Mouse (Mus musculus): ENCODE results near the gene Synpo2.

Gene Synpo2

GRCm38 (mm10) chr3:123089297-123090020 is 146.5 kb downstream of the Synpo2 start:
- DNase-seq (ENCODE audit: low read depth), result no peak

DNA sequence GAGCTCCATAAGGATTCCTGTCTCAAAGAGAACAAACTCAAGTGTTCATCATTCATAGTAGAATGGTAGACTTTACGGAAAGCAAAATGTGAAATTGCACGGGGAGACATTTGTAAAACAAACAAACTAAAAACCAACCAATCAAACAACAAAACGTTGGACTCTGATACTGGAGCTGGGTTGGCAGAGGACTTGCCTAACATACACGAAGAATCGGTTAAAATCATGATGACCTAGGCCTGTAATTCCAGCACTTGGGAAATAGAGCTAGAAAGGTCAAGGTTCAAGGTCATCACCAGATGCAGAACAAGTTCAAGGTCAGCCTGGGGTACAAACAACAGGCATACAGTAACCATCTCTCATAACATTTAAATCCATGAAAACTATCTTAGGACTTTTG is 147.7 kb downstream of the Synpo2 start:
- no peak for DNase-seq (ENCODE audit: low read depth)

DNA sequence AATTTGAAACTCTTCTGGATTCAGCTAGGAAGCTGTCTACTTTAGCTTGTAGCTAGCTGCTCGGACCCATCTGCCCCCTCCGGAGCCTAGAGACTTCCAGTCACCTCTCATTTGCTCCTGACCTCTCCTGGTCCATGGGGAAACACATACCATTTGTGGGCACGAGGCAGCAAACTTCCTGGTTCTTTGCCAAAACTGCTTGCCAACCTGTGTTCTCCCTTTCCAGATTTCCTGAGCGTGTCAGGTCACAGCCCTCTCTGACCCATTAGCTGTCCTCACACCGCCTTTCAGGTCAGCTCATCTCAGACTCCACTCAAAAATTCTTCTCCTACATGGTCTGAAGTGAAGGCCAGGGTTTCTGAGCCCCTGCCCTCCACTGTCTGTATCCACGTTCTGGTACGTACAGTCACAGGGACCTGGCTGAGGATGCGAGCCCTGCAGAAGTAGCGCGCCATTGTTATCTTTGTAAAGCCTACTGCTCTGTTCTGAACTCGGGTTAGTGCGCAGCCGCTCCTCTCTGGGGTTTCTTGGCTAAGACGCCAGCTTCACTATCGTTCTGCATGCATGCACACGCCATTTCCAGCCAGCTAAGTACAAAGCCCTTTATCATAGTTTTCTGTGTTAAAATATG is 150.0 kb downstream of the Synpo2 start:
- no peak for DNase-seq (ENCODE audit: low read depth)

GRCm38 (mm10) chr3:123081665-123082064 is 154.3 kb downstream of the Synpo2 start:
- no peak for DNase-seq (ENCODE audit: low read depth)

GRCm38 (mm10) chr3:123080943-123081342 is 155.0 kb downstream of the Synpo2 start:
- no peak for DNase-seq (ENCODE audit: low read depth)

GRCm38 (mm10) chr3:123080017-123080725 is 155.8 kb downstream of the Synpo2 start:
- DNase-seq (ENCODE audit: low read depth), result no peak

DNA sequence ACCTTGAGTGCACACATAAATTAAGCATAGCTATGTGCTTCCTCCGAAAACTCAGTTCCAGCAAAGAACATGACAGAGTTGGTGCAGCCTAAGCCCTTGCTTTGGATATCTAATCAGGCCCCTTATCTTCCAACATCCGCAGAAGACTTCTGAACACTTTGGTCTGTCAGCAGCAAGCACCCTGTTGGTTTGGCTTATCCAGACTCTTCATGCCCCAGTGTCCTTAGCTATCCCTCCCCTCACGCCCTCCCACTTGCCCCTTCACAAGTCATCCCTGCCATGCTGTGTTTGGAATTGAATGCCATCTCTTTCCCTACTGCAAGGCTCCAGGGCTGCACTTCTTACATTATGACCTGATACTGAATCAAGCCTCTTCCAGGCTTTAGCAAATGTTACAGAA is 160.2 kb downstream of the Synpo2 start:
- DNase-seq (ENCODE audit: low read depth), result no peak

GRCm38 (mm10) chr3:123075034-123075433 is 160.9 kb downstream of the Synpo2 start:
- DNase-seq (ENCODE audit: low read depth), result no peak

DNA sequence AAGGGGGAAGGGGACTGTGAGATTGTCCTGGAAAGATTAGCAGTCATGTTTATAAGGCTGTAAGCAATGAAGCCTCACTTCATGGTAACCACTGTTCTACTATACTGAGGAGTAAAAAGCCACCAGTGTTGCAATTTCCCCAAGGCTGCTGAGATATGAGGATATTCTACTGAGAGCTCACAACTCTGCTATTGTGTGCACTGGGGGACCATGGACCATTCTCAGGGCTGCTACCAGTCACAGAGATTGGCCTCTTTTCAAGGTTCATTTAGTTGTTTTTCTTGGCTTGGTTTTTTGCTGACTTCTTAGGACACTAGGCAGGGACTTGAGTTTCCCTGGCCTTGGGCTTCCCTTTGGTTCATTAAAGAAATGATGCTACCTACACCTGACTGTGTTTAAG is 162.6 kb downstream of the Synpo2 start:
- no peak for DNase-seq (ENCODE audit: low read depth)

DNA sequence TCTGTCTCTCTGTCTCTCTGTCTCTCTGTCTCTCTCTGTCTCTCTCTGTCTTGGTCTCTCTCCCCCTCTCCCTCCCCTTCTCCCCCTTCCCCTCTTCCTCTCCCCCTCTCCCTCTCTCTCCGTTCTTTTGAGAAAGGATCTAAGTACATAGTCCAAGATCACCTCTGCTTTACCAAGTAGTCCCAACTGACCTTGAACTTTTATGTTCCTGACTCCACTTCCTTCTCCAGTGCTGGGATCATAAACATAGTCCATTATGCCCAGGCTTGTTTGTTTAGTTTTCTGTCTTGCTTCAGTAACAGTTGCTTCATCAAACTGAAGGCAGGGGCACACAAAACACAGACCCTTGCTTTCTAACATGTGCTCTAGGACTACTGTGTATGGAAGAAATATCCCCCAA is 163.5 kb downstream of the Synpo2 start:
- DNase-seq (ENCODE audit: low read depth), result no peak

GRCm38 (mm10) chr3:123070996-123071395 is 165.0 kb downstream of the Synpo2 start:
- DNase-seq (ENCODE audit: low read depth), result no peak

DNA sequence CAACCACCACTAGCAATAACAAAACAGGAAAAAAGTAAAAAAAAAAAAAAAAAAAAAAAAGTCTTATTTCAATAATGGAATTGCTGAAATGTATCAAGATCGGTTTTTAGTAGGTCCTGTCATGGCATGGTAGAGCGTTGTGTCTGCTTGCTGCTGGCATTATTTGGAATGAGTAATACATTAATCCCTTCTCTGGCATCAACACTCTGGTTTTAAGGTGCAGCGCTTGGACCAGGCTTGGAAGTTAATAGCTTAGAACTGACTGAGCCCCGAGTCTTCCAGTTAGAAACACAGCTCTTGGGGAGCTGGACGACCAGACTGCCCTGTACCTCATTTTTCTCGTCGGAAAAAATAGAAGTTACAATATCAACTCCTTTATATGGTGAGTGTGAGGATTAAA is 169.1 kb downstream of the Synpo2 start:
- no peak for DNase-seq (ENCODE audit: low read depth)

DNA sequence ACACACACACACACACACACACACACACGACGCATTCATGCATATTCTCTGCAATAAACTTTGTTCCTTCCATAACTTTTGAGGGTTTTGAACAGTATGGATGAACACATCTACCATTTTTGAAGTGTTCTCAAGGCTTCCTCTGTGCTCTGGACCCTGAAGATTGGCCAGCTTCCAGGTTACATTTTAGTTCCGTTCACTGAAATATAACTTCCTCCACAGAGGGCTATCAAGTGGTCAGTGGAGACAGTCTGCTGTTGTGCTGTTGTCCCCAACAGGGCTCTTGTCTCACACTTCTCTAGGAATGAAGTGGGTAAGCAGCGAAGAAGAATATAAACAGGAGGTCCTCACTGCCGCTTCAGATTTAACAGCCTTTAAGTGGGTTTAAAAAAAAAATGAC is 170.5 kb downstream of the Synpo2 start:
- no peak for DNase-seq (ENCODE audit: low read depth)

GRCm38 (mm10) chr3:123064186-123064585 is 171.8 kb downstream of the Synpo2 start:
- DNase-seq (ENCODE audit: low read depth), result no peak

DNA sequence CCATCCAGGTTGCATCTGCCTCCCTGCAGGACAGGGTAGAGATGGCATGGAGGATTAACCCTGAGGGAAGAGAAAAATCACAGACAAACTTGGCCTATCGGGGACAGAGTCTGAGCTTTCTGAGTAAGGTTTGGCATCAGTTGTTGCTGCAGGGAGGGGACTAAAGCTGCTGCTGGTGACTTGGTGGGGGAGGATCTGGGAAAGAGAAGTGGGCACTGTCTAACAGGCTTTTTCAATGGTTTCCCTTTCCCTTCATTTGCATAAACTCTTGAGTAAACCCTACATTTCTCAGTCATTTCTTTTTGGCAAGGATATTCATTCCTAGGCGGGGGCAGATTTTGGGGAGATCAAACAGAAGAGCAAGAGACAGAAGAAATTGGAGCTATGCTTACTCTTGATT is 174.0 kb downstream of the Synpo2 start:
- DNase-seq (ENCODE audit: low read depth), result no peak

- no peak for DNase-seq (ENCODE audit: low read depth)
Measured at GRCm38 (mm10) chr3:123058832-123059231, 177.1 kb downstream of the Synpo2 start.

DNA sequence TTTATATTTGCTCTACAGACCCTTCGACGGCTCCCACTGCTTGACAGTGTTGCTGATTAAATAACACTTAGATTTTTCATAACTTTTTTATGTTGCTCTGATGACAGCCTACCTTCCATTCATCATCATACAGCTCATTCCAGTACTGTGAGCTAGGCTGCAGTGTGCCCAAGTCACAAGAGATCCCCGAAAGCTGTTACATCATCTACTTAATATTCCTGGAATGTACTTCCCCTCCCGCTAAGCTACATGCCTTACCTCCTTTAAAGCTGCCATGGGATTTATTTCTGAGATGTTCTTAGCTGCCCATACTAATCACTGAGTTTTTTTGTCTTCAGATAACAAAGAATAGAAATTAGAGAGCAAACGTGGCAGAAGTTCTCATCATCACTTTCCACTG is 181.8 kb downstream of the Synpo2 start:
- DNase-seq (ENCODE audit: low read depth), result no peak

DNA sequence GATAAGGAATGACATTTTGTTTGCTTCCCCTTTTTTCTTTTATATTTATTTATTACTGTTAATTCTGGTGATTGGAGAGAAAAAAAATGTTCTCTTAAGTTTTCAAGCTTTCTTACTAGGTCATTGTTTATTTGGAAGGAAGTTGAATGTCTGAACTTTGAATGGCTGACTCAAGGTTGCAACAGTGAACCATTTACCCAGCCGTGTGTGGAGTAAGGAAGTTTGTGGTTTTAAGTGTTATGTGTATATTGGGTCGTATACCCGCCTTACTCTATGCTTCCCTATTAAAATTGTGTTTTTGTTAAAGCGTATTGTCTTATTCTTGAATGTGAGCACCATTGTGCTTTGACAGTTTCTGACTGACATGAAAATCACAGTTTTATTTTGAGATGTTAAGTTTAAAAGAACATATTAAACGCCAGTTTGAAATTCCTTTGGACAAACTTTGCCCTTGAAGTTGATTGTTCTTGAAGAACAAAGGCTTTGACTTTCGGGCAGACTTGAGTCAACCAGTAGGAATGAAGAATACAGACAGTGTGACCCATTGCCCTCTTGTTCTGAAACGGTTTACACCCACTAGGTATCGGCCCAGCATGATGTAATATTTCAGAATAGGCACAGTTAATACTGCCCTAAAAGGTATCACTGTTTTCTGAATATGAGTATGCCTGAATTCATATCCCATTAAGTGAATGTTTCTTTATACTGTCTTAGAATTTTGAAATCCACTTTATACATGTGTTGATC is 182.6 kb downstream of the Synpo2 start:
- no peak for DNase-seq (ENCODE audit: low read depth)

DNA sequence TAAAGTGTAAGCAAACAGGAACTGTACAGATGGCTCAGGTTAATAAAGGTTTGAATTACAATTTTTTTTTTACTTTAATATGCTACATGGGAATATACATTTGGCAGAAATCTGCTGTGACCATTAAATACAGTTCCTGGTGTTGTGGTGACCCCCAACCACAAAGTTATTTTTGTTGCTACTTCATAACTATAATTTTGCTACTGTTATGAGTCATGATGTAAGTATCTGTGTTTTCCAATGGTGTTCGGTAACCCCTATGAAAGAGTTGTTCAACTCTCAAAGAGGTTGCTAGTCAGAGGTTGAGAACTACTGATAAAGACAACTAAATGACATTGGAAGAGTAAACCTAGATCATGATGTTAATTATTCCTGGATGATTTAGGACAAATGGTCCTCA is 193.6 kb downstream of the Synpo2 start:
- no peak for DNase-seq (ENCODE audit: low read depth)

GRCm38 (mm10) chr3:123034752-123035151 is 201.2 kb downstream of the Synpo2 start, which contains the start of gene Myoz2:
Myoz2 (minus strand) TSS chr3:123035015.
- no peak for DNase-seq (ENCODE audit: low read depth)

- no peak for DNase-seq (ENCODE audit: low read depth)
Measured at GRCm38 (mm10) chr3:123033804-123034203, 202.1 kb downstream of the Synpo2 start.
